Mouse (Mus musculus): ENCODE measurements around the gene Spata13.
A peak's percentile ranks its signal among the peaks of the same experiment; 100 is the strongest.

The Spata13 gene

DNA sequence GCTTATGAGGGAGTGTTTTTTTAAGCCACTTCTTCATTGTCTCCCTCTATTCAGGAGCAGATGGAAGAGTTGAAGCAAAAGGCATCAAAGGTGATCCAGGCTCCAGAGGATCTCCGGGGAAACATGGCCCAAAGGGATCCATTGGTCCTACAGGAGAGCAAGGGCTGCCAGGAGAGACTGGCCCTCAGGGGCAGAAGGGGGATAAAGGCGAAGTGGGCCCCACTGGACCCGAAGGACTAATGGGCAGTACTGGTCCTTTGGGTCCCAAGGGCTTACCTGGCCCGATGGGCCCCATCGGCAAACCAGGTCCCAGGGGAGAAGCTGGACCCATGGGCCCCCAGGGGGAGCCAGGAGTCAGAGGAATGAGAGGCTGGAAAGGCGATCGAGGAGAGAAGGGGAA lies 145.4 kb downstream of the Spata13 start:
- DNase-seq (ENCODE audit: extremely low read depth, low read depth): no peak

DNA sequence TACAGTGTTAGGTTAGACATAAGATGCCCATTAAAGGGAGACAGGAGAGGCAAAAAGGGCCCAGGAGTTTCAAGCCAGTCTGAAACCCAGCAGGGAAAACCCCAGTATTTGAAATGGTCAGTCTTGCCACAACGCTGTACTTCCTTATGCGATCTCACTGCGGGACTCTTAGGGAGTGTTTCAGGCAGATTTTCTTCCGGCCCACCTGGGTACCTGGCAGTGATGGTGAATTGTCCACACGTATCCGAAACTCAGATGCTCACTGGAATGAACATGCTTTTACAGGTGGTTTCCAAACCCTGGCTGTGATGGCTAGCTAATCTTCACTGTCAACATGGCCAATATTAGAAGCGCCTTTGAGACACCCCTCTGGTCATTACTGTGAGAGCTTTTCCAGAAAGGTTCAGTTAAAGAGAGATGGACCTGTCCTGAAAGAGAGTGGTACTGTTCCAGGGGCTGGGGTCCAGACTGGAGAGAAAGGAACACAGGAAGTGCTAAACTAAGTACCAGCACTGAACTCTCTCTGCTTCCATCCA lies 148.4 kb downstream of the Spata13 start:
- DNase-seq (ENCODE audit: extremely low read depth, low read depth): no peak

- DNase-seq (ENCODE audit: extremely low read depth, low read depth): no peak
These were observed 149.4 kb downstream of the Spata13 start for GRCm38 (mm10) chr14:60783196-60783595.

- DNase-seq (ENCODE audit: extremely low read depth, low read depth): peak; percentile 86
These were observed 150.9 kb downstream of the Spata13 start, which contains the start of gene Mipep for GRCm38 (mm10) chr14:60784427-60785315. TSS of gene Mipep (plus strand) at chr14:60784573.

- DNase-seq (ENCODE audit: extremely low read depth, low read depth): no peak
These were observed 156.3 kb downstream of the Spata13 start for GRCm38 (mm10) chr14:60790103-60790502.

DNA sequence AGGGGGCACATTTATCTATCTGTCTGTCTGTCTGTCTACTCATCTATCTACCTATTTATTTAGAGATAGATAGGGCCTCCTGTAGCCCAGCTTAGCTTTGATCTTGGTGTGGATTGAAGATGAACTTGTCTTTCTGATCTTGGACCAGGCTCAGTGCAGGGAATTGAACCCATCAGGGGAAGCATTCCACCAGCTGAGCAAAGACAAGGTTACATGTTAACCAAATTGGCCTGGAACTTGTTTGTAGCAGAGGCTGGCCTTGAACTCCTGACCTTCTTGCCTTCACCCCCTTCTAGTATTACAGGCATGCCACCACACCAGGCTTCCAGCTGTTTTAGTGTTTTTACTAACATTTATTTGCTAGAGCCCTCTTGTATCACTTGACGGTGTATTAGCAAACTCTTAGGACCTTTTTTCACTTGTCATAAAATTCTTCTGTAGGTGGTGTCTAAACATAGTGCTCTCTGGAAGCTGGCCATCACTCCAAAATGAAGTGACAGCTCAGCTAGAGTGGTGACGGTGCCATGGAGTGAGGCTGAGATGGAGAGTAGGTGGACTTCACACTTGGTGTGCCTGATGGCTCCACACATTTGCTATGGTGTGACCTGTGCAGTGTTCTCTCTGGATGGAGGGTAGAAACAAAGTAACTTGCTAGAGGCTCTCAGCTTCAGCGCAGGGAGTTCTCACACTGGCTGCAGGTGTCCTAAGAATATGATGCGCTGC lies 163.0 kb downstream of the Spata13 start:
- DNase-seq (ENCODE audit: extremely low read depth, low read depth): no peak

- DNase-seq (ENCODE audit: extremely low read depth, low read depth): no peak
These were observed 163.8 kb downstream of the Spata13 start for GRCm38 (mm10) chr14:60797596-60797995.

- DNase-seq (ENCODE audit: extremely low read depth, low read depth): no peak
These were observed 164.9 kb downstream of the Spata13 start for GRCm38 (mm10) chr14:60798721-60799120.

DNA sequence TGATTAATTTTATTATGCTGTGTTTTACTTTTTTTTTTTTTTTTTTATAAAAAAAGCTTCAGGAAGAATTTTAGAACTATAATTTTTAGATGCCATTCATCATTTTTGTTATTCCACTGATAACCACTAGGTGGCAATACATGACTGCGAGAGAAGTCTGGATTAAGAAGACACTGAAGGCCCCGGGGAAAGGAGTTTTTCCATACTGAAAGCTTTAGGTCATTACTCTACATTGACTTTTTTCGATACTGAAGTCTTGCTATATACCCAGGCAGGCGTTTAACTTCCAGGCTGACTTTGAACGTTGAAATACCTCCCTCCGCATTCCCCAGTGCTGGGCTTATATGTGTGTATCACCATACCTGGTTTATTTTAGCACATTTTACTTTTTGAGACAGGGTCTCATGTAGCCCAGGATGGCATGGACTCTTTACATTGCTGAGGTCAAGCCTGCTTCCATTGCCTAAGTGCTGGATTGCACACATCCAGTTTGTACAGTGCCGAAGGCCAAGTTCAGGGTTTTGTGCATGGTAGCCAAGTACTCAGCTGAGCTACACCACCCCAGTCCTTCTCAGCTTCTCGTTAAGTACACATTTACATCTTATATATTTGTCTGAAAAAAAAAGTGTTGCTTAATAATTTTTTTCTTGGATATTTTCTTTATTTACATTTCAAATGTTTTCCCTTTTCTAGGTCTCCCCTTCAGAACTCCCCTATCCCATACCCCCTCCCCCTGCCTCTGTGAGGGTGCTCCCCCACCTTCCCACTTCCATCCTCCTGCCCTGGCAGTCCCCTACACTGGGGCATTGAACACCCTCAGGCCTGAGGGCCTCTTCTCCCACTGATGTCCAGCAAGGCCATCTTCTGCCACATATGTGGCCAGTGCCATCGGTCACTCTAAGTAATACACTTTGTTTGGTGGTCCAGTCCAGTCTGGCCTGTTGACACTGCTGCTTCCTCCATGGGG lies 166.2 kb downstream of the Spata13 start:
- peak; percentile 38 for DNase-seq (ENCODE audit: extremely low read depth, low read depth)

DNA sequence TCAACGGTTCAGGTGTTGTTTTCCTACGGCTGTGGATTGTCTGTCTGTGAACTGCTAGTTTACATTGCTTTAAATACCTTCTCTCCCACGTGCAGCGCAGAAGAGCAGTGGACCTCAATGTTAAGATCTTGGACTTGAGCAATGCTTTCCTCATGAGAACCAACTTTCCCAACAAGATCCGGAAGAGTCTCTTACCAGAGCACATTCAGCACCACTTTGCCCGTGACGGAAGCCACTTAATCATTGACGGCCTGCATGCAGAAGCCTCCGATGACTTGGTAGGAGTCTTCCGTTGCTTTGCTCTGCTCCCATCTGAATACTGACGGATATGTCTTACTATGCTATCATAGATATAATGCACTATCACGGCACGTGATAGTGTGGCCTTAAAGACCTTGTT lies 168.2 kb downstream of the Spata13 start:
- no peak for DNase-seq (ENCODE audit: extremely low read depth, low read depth)

DNA sequence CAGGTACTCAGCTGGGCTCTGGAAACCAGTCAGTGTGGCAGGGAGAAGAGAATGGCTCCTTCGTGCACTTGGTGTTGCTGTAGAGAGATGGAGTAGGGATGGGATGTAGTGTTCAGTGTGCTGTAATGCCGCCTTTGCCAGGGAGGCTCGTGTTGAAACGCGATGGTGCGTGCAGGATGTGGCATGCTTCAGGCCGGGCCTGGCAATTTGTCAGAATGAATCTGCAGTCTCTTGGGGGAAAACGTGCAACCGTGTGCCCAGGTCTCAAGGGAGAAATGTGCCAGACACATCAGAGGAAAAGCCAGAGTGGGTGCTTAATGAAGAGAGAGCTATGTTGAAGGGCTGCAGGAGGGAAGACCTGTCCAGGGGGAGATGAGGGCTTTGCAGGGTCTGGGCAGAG lies 171.2 kb downstream of the Spata13 start:
- DNase-seq (ENCODE audit: extremely low read depth, low read depth): no peak

GRCm38 (mm10) chr14:60805871-60806270 lies 172.1 kb downstream of the Spata13 start:
- no peak for DNase-seq (ENCODE audit: extremely low read depth, low read depth)

DNA sequence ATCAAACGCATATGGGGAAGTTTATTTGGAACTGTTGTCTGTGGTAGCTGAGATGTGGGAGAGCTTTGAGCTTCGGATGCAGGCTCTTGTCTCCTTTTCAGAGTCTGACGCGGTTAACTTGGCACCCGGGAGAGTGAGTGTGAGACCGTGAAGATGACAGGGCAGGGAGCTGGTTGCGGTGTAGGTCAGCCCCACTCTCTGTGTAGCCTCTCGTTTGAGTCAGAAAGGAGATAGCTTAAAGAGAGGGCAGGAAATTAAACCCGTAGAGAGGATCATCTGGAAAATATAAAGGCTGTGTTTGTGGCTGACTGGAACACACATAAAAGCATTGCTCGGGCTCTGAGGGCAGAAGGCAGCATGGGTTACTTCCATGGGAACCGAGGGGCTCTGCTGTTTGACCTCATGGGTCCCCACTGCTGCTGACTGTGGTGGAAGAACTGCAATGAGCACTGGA lies 173.1 kb downstream of the Spata13 start:
- DNase-seq (ENCODE audit: extremely low read depth, low read depth): no peak

GRCm38 (mm10) chr14:60809881-60810280 lies 176.1 kb downstream of the Spata13 start:
- no peak for DNase-seq (ENCODE audit: extremely low read depth, low read depth)

DNA sequence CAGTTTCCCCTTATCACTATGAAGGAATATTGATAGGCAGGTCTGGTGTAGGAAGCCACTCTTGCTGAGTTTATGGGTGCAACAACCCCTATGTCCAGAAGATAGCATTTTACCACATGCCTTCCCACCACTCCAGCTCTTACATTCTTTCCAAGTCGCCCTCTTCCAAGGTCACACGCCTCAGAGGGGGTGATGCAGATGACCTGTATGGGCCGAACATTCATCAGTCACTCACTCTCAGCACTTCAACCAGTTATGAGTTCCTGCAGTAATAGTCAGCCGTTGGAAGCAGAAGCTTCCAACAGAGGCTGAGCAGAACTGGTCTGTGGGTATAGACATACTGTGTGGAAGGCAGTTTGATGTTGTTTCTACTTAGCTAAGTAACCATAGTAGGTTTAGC lies 177.7 kb downstream of the Spata13 start:
- no peak for DNase-seq (ENCODE audit: extremely low read depth, low read depth)
